Mouse (Mus musculus) hindbrain, embryonic 16.5 days (tissue): ENCODE data around the gene Nrxn1. TPM values are rescaled to one million over a fixed set of nuclear protein-coding genes. Genes with fewer than 3 reads are reported as not detected.

ENCODE experiments used
- ATAC-seq: fragments of 200-750 bp; cut with Nextera tagmentation; 2 replicates; pipeline ENCODE4 v1.8.0; 2017; ENCODE audit warnings: moderate TSS enrichment, moderate library complexity
- H3K27ac ChIP-seq: fragments of 300-500 bp; sonication (generic); 2 replicates; pipeline ENCODE4 v1.5.1; 2014; ENCODE audit warnings: low read depth, mild to moderate bottlenecking, control low read depth, low read length, moderate library complexity
- H3K27me3 ChIP-seq: fragments of 300-500 bp; sonication (generic); replicated peaks from 2 replicates; pipeline ENCODE4 v1.6.1; 2014; ENCODE audit warnings: low read length; ENCODE audit not compliant: control insufficient read depth, insufficient read depth
- H3K36me3 ChIP-seq: fragments of 300-500 bp; sonication (generic); 2 replicates; pipeline ENCODE4 v1.6.1; 2014; ENCODE audit warnings: mild to moderate bottlenecking, low read length, moderate library complexity, mixed read lengths; ENCODE audit not compliant: control insufficient read depth, insufficient read depth
- H3K4me1 ChIP-seq: fragments of 300-500 bp; sonication (generic); 2 replicates; pipeline ENCODE4 v1.6.1; 2014; ENCODE audit warnings: low read depth, low read length; ENCODE audit not compliant: control insufficient read depth, insufficient read depth
- H3K4me2 ChIP-seq: fragments of 300-500 bp; sonication (generic); 2 replicates; pipeline ENCODE4 v1.6.1; 2014; ENCODE audit warnings: mild to moderate bottlenecking, low read length, control low read depth, moderate library complexity
- H3K4me3 ChIP-seq: fragments of 300-500 bp; sonication (generic); 2 replicates; pipeline ENCODE4 v1.5.1; 2014; ENCODE audit warnings: mild to moderate bottlenecking, low read length, control low read depth, moderate library complexity
- H3K9ac ChIP-seq: fragments of 300-500 bp; sonication (generic); 2 replicates; pipeline ENCODE4 v1.6.1; 2014; ENCODE audit warnings: low read depth, mild to moderate bottlenecking, control low read depth, low read length, moderate library complexity
- H3K9me3 ChIP-seq: fragments of 300-500 bp; sonication (generic); 2 replicates; pipeline ENCODE4 v1.6.1; 2014; ENCODE audit warnings: mild to moderate bottlenecking, low read length, moderate library complexity; ENCODE audit not compliant: control insufficient read depth
- WGBS: fragments of 180-500 bp; shearing (Covaris S2); extraction: QIAGEN DNeasy Blood & Tissue Kit; methylation state at CpG from one replicate; pipeline ENCODE4 v1.1.7; 2014; 5-methylcytosine and 5-hydroxymethylcytosine counted together
- polyA plus RNA-seq: library from polyadenylated mRNA; unstranded; fragments of >200 nt; fragmentation: Nextera tagmentation; extraction: Ambion mirVana; gene quantifications from 2 replicates; pipeline ENCODE4 v1.2.1, GENCODE M21; 2015

The Nrxn1 gene
- polyA plus RNA-seq, 1 experiment from 2014 or later, result 250 TPM

DNA sequence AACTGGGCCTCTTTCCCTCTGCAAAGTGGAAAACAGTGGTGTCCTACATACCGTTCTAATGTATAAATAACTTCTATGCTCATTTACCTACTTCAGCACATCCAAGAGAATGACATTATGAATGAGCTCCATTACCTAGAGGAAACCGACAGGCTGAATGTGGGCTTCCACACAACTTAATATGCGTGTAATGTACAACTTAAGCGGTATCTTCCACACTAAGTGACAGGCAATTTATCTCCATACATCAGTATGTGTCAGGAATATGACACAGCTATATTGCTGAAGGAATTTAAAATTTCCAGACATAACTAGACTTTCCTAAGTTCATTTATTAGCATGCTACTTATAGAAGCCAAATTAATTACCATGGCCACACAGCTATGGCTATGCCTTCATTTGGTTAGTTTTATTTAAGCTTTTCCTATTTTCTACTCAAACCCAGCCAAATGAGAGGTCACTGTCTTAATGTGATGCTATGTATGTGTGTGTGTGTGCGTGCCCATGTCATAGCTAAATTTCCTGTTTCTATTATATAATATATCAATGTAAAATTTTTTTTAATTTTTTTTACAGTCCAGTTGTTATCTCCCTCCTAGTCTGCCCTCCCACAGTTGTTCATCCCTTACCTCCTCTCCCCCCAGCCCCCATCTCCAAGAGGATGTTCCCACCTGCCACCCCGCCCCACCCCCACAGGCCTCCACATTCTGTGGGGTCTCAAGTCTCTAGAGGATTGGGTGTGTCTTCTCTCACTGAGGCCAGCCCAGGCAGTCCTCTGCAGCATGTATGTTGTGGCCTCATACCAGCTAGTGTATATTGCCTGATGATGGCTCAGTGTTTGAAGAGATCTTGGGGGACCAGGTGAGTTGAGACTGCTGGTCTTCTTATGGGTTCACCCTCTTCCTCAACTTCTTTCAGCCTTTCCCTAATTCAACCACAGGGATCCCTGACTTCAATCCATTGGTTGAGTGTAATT, 186.5 kb downstream of the Nrxn1 start:
- Histone ChIP-seq H3K4me1 (no peaks in the 10 kb centered on the region), H3K4me3 (no peak overlapping the region), H3K27ac (no peak overlapping the region), H3K4me2 (no peak overlapping the region), H3K9ac (no peak overlapping the region), H3K27me3 (no peaks in the 10 kb centered on the region), H3K36me3 (no peaks in the 10 kb centered on the region), H3K9me3 (no peaks in the 10 kb centered on the region)
- 61% methylated on average over 6 of the region's 6 CpGs for WGBS
- peak; percentile 61 for ATAC-seq

GRCm38 (mm10) chr17:90905143-90905542, 187.7 kb downstream of the Nrxn1 start:
- Histone ChIP-seq H3K36me3 (no peaks in the 10 kb centered on the region), H3K27me3 (no peaks in the 10 kb centered on the region), H3K9me3 (no peaks in the 10 kb centered on the region), H3K4me1 (no peaks in the 10 kb centered on the region), H3K4me3 (no peak overlapping the region), H3K4me2 (no peak overlapping the region), H3K9ac (no peak overlapping the region), H3K27ac (no peak overlapping the region)
- ATAC-seq, result no peak
- 82% methylated on average over 5 of the region's 5 CpGs for WGBS

- Histone ChIP-seq H3K4me3 (no peak overlapping the region), H3K27ac (peak overlapping the region; percentile 64; the same call in 1 of the 2 replicates)
- WGBS, result 38% methylated on average over 4 of the region's 4 CpGs
Measured at GRCm38 (mm10) chr17:90892327-90893259, 200.3 kb downstream of the Nrxn1 start.

DNA sequence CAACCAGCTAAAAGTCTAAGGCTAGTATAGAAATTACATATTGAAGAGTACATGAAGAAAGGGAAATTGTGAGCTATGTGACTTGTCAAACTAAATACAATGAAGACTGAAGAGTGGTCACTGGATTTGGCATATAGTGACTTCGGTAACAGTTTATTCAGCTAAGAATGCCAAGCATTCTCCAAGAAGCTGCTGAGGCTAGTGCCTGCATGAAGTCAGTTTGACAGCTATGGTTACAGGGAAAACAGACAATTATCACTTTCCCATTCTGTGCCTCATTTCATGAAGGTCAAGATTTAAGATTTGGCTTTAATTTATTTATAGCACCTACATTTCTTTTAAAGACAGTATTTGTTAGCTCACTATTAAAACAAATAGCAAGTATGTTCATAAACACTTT, 201.2 kb downstream of the Nrxn1 start:
- ATAC-seq, result no peak
- Histone ChIP-seq H3K4me3 (no peak overlapping the region), H3K9me3 (no peaks in the 10 kb centered on the region), H3K4me1 (peaks cover 4% of the 10 kb centered on the region), H3K27me3 (no peaks in the 10 kb centered on the region), H3K9ac (no peak overlapping the region), H3K4me2 (no peak overlapping the region), H3K36me3 (no peaks in the 10 kb centered on the region), H3K27ac (no peak overlapping the region)
- WGBS, result 33% methylated on average over 1 of the region's 1 CpGs

More at GRCm38 (mm10) chr17:90892327-90893259, 200.3 kb downstream of the Nrxn1 start:
- peak; percentile 93 for ATAC-seq
- peaks cover 4% of the 10 kb centered on the region for H3K4me1 ChIP-seq
- no peak overlapping the region for H3K9ac ChIP-seq
- H3K27me3 ChIP-seq, result no peaks in the 10 kb centered on the region
- H3K9me3 ChIP-seq, result no peaks in the 10 kb centered on the region
- H3K36me3 ChIP-seq, result no peaks in the 10 kb centered on the region
- no peak overlapping the region for H3K4me2 ChIP-seq

GRCm38 (mm10) chr17:90857225-90857624, 235.6 kb downstream of the Nrxn1 start:
- Histone ChIP-seq H3K9ac (no peak overlapping the region), H3K4me3 (no peak overlapping the region), H3K9me3 (no peaks in the 10 kb centered on the region), H3K36me3 (no peaks in the 10 kb centered on the region), H3K4me2 (no peak overlapping the region), H3K4me1 (no peaks in the 10 kb centered on the region), H3K27me3 (no peaks in the 10 kb centered on the region), H3K27ac (no peak overlapping the region)
- no peak for ATAC-seq
- 43% methylated on average over 2 of the region's 2 CpGs for WGBS

GRCm38 (mm10) chr17:90843876-90844275, 249.0 kb downstream of the Nrxn1 start:
- no peaks in the 10 kb centered on the region for H3K9me3 ChIP-seq
- WGBS, result 24% methylated on average over 1 of the region's 1 CpGs
- no peak overlapping the region for H3K9ac ChIP-seq
- ATAC-seq, result no peak
- no peaks in the 10 kb centered on the region for H3K27me3 ChIP-seq
- no peak overlapping the region for H3K4me3 ChIP-seq
- H3K36me3 ChIP-seq, result no peaks in the 10 kb centered on the region
- no peaks in the 10 kb centered on the region for H3K4me1 ChIP-seq
- no peak overlapping the region for H3K27ac ChIP-seq
- no peak overlapping the region for H3K4me2 ChIP-seq

DNA sequence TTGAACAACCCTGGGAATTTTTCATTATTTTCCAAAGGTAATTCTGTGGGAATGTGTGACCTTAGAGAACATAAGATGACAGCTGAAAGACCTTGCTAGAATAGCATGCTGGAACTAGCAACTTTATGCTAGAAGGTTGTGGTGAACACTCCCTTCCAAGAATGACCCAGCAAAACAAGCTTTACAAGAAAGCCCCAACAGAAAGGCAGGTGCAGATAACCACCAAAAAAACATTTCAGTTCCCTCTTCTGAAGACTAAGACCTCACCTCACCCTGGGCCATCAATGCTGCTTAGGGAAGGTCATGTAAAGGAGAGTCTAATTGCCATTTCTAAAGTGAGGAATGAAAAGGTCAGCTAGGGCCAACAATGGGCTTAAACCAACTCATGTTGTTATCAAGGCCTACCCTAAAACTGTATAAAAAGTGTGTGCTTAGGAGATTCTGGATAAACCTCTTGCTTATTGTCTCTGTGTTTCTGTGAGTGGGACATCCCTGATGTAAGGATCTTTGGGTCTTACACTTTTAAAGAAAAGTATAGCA, 249.7 kb downstream of the Nrxn1 start:
- H3K9ac ChIP-seq, result no peak overlapping the region
- ATAC-seq, result no peak
- no peaks in the 10 kb centered on the region for H3K27me3 ChIP-seq
- H3K36me3 ChIP-seq, result no peaks in the 10 kb centered on the region
- H3K4me1 ChIP-seq, result no peaks in the 10 kb centered on the region
- H3K9me3 ChIP-seq, result no peaks in the 10 kb centered on the region
- H3K4me2 ChIP-seq, result no peak overlapping the region
- no peak overlapping the region for H3K4me3 ChIP-seq
- no peak overlapping the region for H3K27ac ChIP-seq

- no peaks in the 10 kb centered on the region for H3K36me3 ChIP-seq
- H3K9ac ChIP-seq, result no peak overlapping the region
- no peak overlapping the region for H3K27ac ChIP-seq
- no peak overlapping the region for H3K4me3 ChIP-seq
- ATAC-seq, result peak; percentile 73
- H3K27me3 ChIP-seq, result no peaks in the 10 kb centered on the region
- H3K9me3 ChIP-seq, result no peaks in the 10 kb centered on the region
- H3K4me2 ChIP-seq, result no peak overlapping the region
- H3K4me1 ChIP-seq, result no peaks in the 10 kb centered on the region; the same call in 1 of the 2 replicates
Measured at GRCm38 (mm10) chr17:90837022-90837414, 255.9 kb downstream of the Nrxn1 start.
